Mouse (Mus musculus): ENCODE results near the gene Txlnb.

- TF ChIP-seq POLR2A (IDR thresholded peaks at IDR 0.05; ENCODE audit: borderline replicate concordance, low read depth, low read length) (no peak), CTCF (IDR thresholded peaks at IDR 0.05; ENCODE audit: low read depth, low read length) (no peak)
These were observed 8.1 kb upstream of the Txlnb start for GRCm38 (mm10) chr10:17787938-17788337.
